Mouse (Mus musculus) heart, postnatal 10 days (tissue): ENCODE measurements around the gene Lrriq3. TPM values are rescaled to one million over a fixed set of nuclear protein-coding genes. Genes with fewer than 3 reads are reported as not detected.

Experiments used
- total RNA-seq, 2 experiments: library from RNA; stranded (reverse); gene quantifications; 2 replicates each; pipeline ENCODE4 v1.2.3; 2021

Lrriq3 gene
- total RNA-seq, 2 experiments from 2014 or later, result 0.25 to 0.34 TPM

Other genes with a start within 250 kb of the Lrriq3 start
- 100 to 1,000 TPM in 1 of 2 experiments, 10 to 100 TPM in 1; 95.5 to 104 TPM for gene Tnni3k, start 38.0 kb upstream of the Lrriq3 start, total RNA-seq
- gene Fpgt, start within 50 bp of the Lrriq3 start, total RNA-seq, result 10 to 100 TPM; 12.0 to 13.5 TPM